Mouse (Mus musculus): ENCODE measurements at regions not wholly inside any gene's neighbourhood (a gene's known extent, or its start where the extent isn't known, plus 50 kb on each side); places are given as distances from the start of the nearest gene placed in this dataset.

GRCm38 (mm10) chr8:92522519-92522918 is 151.6 kb upstream of the Irx6 start:
- no peak for DNase-seq

GRCm38 (mm10) chr8:92529756-92530155 is 144.3 kb upstream of the Irx6 start:
- no peak for DNase-seq

DNA sequence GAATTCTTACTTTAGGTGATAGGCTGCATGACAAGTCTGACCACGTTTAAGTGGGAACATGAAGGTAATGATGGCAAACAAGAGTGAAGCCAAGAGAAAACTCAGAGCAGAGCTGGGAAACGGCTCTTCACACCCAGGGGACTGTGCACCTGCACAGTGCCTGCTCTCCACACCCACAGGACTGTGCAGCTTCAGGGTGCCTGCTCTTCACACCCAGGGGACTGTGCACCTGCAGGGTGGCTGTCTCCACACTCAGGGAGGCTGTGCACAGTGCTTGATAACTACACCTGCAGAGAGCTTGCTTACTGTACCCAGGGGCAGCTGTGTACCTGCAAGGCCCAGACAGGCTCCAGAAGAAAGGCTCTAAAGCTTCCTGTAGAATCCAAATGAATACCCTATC is 133.5 kb upstream of the Irx6 start:
- no peak for DNase-seq

DNA sequence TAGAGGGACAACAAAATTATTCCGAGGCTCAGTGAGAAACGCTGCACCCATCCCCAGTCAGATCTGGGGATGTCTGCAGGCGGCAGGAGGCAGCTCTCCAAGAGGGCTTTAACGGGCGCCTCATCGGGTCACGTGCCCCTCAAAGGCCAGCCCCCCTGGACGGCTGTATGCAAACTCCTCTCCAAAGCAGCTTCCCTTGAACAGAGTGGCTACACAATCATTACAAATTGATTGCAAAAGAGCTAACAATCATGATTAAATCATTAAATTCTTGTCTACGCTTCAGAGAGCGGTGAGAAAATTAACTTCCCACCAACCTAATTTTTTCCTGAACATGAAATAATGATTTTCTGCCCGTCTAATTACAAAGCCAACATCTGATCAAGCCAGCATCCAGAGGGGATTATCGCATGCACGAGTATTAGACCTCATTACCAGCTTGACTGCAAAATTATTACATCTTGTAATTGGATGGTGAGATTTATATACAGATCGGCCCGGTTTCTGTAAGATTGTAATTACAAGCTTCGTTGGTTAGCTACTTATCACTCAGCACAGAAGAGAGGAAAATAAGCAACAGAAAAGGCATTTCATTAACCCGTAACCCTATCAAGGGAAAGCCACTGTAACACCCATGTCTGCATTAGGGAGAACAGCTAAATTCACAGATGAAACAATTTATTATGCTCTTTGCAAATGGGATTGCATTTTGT is 128.6 kb upstream of the Irx6 start:
- no peak for DNase-seq

DNA sequence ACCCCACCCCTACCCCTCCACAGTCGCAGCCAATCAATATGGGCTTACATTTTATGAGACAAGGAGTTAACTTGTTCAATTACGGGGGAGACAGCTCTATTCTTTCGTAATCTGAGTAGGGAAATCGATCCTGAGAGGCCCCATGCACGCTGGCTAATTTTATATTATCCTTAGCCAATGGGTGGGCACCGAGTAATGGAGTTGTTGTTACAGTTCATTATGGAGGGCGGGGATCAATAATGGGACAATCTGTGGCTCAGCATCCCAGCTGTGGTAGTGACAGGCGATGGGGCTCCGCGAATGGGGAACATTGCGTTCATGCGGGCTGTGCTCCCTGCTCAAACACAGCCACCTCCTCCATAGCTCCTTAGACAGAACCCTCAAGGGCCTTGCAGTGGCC is 118.9 kb upstream of the Irx6 start:
- no peak for DNase-seq

GRCm38 (mm10) chr8:92555631-92556030 is 118.5 kb upstream of the Irx6 start:
- no peak for DNase-seq

- no peak for DNase-seq
These were observed 111.6 kb upstream of the Irx6 start for GRCm38 (mm10) chr8:92562471-92562870.

DNA sequence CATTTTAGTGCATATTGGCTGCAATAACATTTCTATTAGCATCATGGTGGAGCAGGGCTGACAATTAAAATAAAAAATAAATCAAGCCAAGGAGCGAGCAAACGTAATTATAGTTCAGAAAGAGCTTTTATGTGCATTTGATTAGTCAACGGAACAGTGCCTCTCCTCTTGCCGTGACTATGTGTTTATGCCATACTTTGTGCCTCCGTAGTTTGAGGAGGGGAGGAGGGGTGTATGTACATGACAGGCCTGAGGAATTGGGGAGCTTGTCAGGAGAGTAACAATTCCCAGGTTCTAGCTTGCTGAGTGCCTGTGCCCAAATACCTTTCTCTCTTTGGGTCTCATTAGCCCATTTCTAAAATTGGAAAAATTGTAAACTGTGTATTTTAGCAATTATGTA is 111.1 kb upstream of the Irx6 start:
- DNase-seq, result no peak

- DNase-seq, result no peak
These were observed 104.4 kb upstream of the Irx6 start for GRCm38 (mm10) chr8:92569650-92570049.

- no peak for DNase-seq
These were observed 94.6 kb upstream of the Irx6 start for GRCm38 (mm10) chr8:92579446-92579845.

GRCm38 (mm10) chr8:92581051-92581450 is 93.0 kb upstream of the Irx6 start:
- no peak for DNase-seq

DNA sequence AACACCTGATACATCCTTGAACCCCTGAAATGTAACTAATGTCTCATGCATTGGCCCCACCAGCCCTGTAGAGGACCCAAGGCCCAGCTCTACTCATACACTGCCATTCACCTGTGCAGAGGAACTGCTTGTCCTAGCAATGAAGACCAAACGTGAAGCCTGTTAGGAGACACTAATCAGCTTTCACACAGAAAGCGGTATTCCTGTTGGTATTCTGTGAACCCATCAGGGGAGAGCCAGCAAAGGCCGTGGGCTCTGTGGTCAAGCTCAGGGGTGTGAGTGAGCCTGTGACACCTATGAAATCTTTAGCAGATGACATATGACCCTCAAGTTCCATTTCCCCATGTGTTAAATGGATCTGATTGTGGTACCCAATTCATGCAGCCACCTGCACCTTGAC is 73.3 kb upstream of the Irx6 start:
- DNase-seq, result no peak

GRCm38 (mm10) chr8:92602973-92603372 is 71.1 kb upstream of the Irx6 start:
- DNase-seq, result no peak

DNA sequence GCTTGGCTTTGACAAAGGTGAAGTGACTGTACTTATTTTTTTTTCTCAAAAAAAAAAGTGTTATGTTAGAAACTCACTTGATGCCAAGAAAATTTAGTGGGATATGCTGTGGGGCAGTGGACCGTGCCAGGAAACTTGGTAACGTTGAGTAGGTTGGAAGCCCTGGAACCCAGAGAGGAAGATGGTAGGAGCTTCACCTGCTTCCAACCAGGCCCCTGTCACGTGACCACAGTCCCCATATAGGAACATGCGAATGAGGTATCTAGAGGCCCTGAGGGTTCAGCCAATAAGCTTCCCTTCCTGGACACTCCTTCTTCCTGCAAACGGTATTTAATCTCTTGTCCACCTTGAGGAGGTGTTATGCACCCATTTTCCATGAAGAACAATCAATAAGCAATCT is 68.5 kb upstream of the Irx6 start:
- DNase-seq, result no peak

- no peak for DNase-seq
These were observed 66.5 kb upstream of the Irx6 start for GRCm38 (mm10) chr8:92607604-92608003.

DNA sequence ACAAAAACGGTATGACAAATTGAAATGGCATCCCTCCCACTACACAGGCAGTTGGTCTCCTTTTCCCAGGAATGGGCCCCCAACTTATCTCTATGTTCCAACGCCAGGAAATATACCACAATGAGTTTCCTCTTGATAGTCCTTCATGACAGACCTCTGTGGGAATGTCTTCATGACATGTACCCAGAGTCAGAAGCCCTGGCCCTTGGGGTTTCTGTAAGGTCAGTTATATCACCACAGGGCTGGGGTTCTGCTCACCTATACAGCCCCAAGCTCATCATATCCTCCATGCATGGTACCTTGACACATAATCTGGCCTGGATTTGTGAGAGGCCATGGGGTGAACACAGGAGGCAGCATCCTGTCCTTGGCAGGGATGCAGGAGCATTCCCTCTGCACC is 64.2 kb upstream of the Irx6 start:
- no peak for DNase-seq

DNA sequence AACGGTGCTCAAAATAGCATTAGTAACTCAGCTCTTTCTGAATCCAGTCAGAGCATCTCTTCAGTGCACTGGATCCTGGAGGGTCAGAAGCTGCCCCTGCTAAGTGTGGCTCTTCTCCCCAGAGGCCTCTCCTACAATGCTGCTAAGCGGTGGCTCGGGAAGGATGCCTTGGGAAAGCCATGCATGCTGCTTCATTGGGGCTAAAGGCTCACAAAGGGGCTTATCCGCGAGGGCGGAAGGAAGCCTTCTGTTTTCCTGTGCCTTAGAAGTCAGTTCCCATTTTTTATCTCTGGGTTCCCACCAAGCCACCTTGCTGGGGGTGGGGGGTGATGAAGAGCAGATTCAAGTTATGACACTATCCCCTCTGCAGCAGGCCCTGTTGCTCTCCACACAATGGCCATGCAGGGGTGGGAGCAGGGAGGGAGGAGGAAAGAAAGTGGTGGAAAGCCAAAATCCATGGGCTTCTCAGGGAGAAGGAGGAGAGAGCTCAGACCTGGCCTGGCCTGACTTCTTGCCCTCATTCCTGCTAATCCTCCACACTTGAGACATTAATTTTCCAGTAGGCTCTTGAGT is 63.5 kb upstream of the Irx6 start:
- DNase-seq, result no peak

GRCm38 (mm10) chr8:92613486-92613885 is 60.6 kb upstream of the Irx6 start:
- peak; percentile 5 for DNase-seq

DNA sequence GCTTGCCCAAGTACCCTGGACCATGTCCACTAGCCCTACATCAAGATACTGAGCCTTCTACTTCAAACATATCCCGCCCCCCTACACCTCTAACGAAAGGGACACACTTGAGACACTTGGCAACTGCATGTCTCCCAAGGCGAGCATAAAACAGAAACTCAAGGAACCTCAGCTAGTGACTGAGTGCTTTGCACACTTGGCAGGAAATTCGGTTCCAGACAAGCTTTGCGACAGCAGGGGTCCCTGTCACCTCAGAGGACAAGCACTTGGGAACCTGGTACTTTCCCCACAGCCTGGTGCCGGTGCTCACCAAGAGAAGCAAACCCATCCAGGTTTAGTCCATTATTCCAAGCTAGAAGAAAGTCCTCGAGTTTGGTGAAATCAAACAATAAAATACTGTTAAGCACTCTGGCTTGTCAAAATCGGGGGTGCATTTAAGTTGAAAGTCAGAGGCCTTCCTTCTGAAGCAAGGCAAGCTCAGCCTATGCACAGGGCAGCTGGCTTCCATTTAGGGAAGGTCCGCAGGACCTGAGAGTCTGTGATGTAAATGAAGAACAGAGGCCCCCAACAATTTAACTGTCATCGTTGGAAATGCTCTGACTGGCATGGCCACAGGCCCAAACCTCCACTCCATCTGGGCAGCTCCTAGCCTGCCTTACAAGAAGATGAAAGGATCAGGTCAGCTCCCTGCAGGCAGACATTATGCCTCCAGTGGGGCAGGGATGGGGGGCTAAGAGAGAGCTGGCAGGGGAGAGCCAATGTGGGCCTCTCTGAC is 57.6 kb upstream of the Irx6 start:
- no peak for DNase-seq

- no peak for DNase-seq
These were observed 55.8 kb upstream of the Irx6 start for GRCm38 (mm10) chr8:92618281-92618680.

All from kidney, adult 9 months (tissue).